Mouse (Mus musculus) megakaryocyte-erythroid progenitor cell, adult 5-6 weeks (primary cell): Measurements from ENCODE around the gene Myo9b. TPM values are rescaled to one million over a fixed set of nuclear protein-coding genes. Genes with fewer than 3 reads are reported as not detected.

Source experiments
- ATAC-seq: replicated peaks from 2 replicates; pipeline ENCODE4 v1.8.0; 2016; ENCODE audit warnings: mild to moderate bottlenecking, inconsistent platforms; ENCODE audit not compliant: severe bottlenecking, poor library complexity, low FRiP score, low TSS enrichment
- total RNA-seq, 2 experiments: library from RNA; stranded (forward) in 1 of 2; stranded (reverse) in 1 of 2; fragments of 200-1000, 215-1000 nt in 1 of 2; fragments of >200 nt in 1 of 2; fragmentation: Nextera tagmentation in 1 of 2; gene quantifications; 2 replicates each; pipeline ENCODE4 v1.2.3; 2014 to 2017

Gene Myo9b
- total RNA-seq, 2 experiments from 2014 or later, result 17.6 to 33.2 TPM

DNA sequence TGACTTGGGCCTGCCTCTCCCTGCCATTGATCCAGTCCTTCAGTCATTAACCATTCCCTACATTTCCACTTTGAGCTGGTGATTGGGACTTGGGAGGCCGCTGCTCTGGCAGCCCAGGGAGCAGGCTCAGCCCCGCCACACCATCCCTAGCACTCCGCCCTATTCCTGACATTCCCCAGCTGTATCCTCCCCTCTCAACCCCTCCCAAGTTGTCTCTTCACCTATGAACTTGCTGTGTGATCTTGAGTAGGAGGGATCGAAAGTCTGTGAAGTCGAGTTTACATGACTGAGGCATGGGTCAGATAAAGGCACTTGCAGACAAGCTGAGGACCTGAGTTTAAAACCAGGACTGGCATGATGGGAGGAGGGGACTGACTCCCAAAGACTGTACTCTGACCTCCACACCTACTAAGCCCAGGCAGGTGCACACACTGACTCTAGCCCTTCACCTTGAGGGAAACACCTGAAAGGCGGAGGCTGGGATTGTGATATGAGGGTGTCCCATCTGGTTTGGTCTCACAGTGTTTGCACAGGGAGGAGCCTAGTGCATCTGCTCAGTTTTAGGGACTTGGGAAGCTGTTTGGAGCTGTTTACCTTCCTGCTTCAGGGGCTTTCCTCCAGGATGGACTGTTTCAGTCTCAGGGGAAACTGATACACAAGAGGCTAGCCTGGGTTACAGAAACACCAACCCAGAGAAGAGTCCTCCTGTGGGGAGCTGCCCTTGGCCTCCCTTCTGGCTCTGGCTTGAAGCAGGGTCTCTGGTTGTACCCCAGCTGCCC, 130.8 kb downstream of the Myo9b start:
- ATAC-seq, result no peak

GRCm38 (mm10) chr8:71404011-71404410, 131.5 kb downstream of the Myo9b start:
- no peak for ATAC-seq

DNA sequence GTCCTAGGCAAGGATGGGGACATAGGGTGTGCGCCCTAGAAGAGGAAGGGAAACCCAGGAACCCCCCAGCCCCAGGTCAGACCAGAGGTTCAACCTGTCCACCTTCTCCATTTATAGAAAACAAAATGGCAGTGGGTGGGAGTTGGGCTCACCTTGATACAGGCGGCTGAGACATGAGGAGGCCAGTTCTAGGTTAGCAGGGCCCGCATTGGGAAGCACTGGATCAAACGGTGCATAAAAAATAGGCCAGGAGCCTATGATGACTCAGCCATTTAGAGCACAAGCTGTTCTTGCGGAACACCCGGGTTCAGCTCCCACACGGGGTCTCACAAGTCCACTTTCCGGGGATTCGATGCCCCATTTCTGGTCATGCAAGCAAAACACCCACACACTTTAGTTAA, 132.4 kb downstream of the Myo9b start:
- no peak for ATAC-seq

DNA sequence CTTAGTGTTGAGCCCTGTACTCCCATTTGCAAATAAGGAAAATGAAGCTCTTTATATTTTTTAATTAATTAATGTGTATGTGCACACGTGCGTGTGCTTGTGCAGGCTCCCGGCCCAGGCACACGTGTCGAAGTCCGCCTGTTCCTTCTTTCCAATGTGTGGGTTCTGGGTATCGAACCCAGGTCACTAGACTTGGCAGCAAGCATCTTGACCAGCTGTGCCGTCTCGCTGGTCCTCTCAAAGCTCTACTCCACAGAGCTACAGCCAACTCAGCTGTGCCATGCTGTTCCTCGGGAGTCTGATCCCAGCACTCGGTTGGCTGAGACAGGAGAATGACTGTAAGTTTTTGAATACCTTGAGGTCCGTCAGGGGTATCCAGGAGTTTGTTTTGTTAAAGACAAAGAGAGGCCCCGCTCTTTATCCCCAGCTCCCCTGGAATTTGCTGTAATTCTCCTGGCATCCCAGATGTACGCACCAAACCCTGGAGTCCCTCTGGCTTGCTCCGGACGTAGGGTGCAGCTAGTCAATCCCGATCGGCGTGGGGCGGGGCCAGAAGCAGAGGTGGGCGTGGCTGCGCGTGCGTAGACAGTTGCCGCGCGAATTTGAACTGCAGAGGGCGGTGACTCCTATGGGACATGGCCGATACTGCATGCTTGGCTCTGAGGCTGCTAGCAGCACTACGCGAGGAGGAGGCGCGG, 133.0 kb downstream of the Myo9b start, which contains the start of gene Ankle1:
Gene Ankle1 (plus strand): TSS at position 610 of the 698 bp plus-strand sequence.
- peak; percentile 81 for ATAC-seq

DNA sequence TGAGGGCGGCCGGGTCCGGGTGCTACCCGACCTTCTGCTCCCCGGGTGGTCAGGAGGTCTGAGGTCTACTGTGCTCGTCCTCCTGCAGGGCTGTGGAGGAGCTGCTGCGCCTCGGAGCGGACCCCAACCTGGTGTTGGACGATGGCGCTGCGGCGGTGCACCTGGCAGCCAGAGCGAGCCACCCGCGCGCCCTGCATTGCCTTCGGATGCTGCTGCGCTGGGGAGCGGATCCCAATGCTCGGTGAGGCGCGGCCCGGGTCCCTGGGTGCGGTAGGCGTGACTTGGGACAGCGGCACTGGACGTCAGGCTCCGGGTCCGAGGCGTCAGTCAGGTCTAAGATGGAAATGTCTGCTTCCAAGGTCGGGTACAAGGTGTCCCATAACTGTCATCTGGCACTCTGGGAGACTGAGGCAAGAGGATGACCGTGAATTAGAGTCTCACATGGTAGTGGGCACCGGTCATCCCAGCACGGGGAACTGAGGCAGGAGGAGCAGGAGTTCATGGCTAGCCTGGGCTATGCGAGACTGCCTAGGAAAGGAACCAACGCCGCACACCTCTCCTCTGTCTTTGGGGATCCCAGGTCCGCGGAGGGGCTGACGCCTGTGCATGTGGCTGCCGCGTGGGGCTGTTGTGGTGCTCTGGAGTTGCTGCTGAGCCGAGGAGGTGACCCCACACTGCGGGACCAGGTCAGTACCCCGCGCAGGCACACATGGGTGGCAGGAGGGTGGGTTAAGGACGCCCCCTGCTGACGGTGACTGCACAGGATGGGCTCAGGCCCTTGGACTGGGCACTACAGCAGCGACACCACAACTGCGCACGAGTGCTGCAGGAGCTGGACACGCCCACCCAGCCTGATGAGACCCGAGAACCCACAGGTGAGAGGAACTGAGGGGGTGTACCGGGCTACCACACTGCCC, 133.8 kb downstream of the Myo9b start:
- ATAC-seq, result peak; percentile 54

GRCm38 (mm10) chr8:71407441-71407840, 134.9 kb downstream of the Myo9b start:
- ATAC-seq, result no peak; the same call in 1 of the 2 replicates

- no peak for ATAC-seq
Observed at GRCm38 (mm10) chr8:71408231-71408630, 135.7 kb downstream of the Myo9b start.

Other genes with a start within 250 kb of the Myo9b start
- gene Haus8, start 220 bp downstream of the Myo9b start, total RNA-seq (2014; fragmentation: Nextera tagmentation), result 22.9 and 30.6 TPM in 2 replicates
- gene Haus8, start 220 bp downstream of the Myo9b start, total RNA-seq (2017), result 44.1 and 47.5 TPM in 2 replicates
- 147 and 161 TPM in 2 replicates for gene Use1, start 94.1 kb downstream of the Myo9b start, total RNA-seq (2014; fragmentation: Nextera tagmentation)
- gene Use1, start 94.1 kb downstream of the Myo9b start, total RNA-seq (2017), result 129 and 139 TPM in 2 replicates
- 6.4 and 7.4 TPM in 2 replicates for gene Ocel1, start 98.6 kb downstream of the Myo9b start, total RNA-seq (2014; fragmentation: Nextera tagmentation)
- 8.1 and 13.8 TPM in 2 replicates for gene Ocel1, start 98.6 kb downstream of the Myo9b start, total RNA-seq (2017)
- gene Nr2f6, start 109.2 kb downstream of the Myo9b start, total RNA-seq (2014; fragmentation: Nextera tagmentation), result 1.4 and 3.2 TPM in 2 replicates
- gene Nr2f6, start 109.2 kb downstream of the Myo9b start, total RNA-seq (2017), result 1.7 TPM in 1 of 2 replicates, not detected in the other
- not detected in 2 replicates for gene Ushbp1, start 123.1 kb downstream of the Myo9b start, total RNA-seq (2014; fragmentation: Nextera tagmentation)
- gene Ushbp1, start 123.1 kb downstream of the Myo9b start, total RNA-seq (2017), result not detected in 2 replicates
- gene Babam1, start 124.1 kb downstream of the Myo9b start, total RNA-seq (2014; fragmentation: Nextera tagmentation), result 107 and 130 TPM in 2 replicates
- 73.7 and 90.2 TPM in 2 replicates for gene Babam1, start 124.1 kb downstream of the Myo9b start, total RNA-seq (2017)
- gene Ankle1, start 133.3 kb downstream of the Myo9b start, total RNA-seq (2014; fragmentation: Nextera tagmentation), result 42.2 and 46.2 TPM in 2 replicates
- gene Ankle1, start 133.3 kb downstream of the Myo9b start, total RNA-seq (2017), result 13.3 and 23.5 TPM in 2 replicates
- 5.3 and 7.1 TPM in 2 replicates for gene Abhd8, start 190.9 kb downstream of the Myo9b start, total RNA-seq (2014; fragmentation: Nextera tagmentation)
- 4.7 and 6.3 TPM in 2 replicates for gene Abhd8, start 190.9 kb downstream of the Myo9b start, total RNA-seq (2017)
- 82.3 and 120 TPM in 2 replicates for gene Mrpl34, start 192.2 kb downstream of the Myo9b start, total RNA-seq (2014; fragmentation: Nextera tagmentation)
- 46.7 and 63.4 TPM in 2 replicates for gene Mrpl34, start 192.2 kb downstream of the Myo9b start, total RNA-seq (2017)
- gene Dda1, start 196.5 kb downstream of the Myo9b start, total RNA-seq (2014; fragmentation: Nextera tagmentation), result 31.4 and 47.5 TPM in 2 replicates
- gene Dda1, start 196.5 kb downstream of the Myo9b start, total RNA-seq (2017), result 13.3 and 19.6 TPM in 2 replicates
- gene Ano8, start 213.2 kb downstream of the Myo9b start, total RNA-seq (2014; fragmentation: Nextera tagmentation), result 2.4 and 4.5 TPM in 2 replicates
- gene Ano8, start 213.2 kb downstream of the Myo9b start, total RNA-seq (2017), result 2.3 and 3.4 TPM in 2 replicates
- 15.1 and 20.3 TPM in 2 replicates for gene Gtpbp3, start 215.4 kb downstream of the Myo9b start, total RNA-seq (2014; fragmentation: Nextera tagmentation)
- gene Gtpbp3, start 215.4 kb downstream of the Myo9b start, total RNA-seq (2017), result 18.7 and 32.1 TPM in 2 replicates
- 7.2 and 8.9 TPM in 2 replicates for gene Plvap, start 239.0 kb downstream of the Myo9b start, total RNA-seq (2014; fragmentation: Nextera tagmentation)
- gene Plvap, start 239.0 kb downstream of the Myo9b start, total RNA-seq (2017), result 6.9 and 9.3 TPM in 2 replicates